Mouse (Mus musculus) thymus, postnatal 4 days (tissue): ENCODE measurements around the gene Cenpi.
"Not testable (repeated sequence)": the region's sequence is repeated elsewhere in the genome, so short reads cannot be mapped to it uniquely, and the experiment has no call there.

Experiments
- DNase-seq: peaks from one replicate; pipeline ENCODE4 v3.0.0; 2021

Cenpi gene

DNA sequence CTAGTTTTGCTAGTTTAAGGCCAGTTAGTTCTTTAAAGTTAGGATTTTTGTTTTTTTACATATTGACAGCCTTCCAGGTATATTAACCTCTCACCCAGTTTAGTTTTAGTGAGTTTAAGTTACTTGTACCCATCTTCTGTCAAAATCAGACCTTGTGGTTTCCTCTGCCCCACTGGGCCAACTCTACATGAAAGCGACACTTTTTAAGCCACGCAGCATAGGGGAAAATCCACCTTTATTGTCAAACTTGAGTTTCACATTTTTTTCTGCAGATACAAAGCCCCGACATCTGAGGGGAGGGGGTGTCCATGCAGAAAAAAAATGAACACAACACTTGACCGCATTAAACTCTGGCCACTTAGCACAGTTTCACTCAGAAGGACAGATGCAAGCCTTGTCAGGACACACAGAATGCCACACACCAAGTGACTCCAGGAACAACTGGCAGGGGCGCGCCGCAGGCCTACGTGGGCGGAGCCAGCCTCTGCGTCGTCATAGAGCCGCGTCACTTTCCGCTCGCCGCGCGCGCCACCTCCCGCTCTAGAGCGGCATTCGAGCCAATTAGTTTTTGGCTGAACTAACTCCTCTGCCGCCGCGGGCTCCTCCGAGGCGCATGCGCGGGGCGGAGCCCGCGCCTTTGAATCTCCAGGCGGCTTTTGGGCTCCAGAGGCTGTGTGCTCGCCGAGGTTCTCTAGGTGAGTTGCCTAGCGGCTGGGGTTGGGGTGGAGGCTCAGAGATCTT is at the start of gene Cenpi:
TSS of gene Cenpi (plus strand) at position 551 of the 741 bp plus-strand sequence.
- peak; percentile 92 for DNase-seq

DNA sequence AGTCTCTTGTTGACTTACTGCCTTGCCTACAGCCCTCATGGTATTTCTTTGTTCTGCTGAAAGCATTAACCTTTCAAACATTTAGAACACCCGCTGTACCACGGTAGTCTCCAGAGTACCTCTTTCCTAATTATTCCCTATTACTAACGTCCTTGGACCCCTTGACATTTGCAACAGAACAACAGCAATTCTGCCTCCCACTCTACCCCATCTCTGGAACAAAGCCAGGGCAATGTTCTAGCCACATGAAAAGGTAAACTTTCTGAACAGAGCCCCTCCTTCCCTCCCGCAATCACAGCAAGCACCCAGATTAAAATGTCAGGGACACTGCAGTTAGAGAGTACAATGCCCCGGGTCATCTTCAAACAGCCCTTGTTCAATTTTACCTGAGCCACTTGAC is 46.7 kb upstream of the Cenpi start:
- no peak for DNase-seq

DNA sequence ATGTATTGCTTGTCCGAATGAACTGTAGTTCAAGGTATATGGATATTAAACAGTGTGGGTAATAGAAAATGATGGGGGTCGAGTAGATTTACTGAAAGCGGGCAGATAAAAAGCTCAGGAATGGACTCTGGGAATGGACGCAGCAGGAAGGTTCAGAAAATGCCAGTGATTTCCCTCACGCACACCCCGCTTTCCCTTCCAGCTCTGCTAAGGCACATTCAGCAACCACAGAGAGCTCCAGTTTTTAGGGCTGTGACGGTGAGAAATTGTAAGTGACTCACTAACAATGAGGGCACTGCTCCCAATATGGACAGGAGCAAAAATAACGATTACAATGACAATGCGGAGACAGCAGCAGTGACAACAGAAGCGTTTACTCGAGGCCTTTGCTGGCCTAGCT is 45.8 kb upstream of the Cenpi start:
- no peak for DNase-seq

DNA sequence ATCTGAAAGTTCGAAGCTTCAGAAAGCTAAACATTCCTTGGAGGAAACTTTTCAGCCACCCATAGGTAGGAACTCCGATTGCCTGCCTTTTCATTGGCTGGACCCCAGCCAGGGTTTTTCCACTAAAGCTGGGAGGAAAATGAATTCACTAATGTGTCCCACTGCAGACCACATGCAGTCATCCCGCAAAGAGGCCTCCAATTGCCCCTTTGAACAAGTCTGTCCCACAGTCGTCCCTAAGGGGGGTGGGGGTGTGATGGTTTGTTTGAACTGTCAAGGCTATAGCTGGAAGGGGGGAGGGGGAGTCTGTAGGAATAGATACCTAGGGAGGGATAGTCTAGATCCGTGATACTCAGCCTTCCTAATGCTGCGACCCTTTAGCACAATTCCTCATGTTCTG is 32.2 kb upstream of the Cenpi start:
- no peak for DNase-seq

DNA sequence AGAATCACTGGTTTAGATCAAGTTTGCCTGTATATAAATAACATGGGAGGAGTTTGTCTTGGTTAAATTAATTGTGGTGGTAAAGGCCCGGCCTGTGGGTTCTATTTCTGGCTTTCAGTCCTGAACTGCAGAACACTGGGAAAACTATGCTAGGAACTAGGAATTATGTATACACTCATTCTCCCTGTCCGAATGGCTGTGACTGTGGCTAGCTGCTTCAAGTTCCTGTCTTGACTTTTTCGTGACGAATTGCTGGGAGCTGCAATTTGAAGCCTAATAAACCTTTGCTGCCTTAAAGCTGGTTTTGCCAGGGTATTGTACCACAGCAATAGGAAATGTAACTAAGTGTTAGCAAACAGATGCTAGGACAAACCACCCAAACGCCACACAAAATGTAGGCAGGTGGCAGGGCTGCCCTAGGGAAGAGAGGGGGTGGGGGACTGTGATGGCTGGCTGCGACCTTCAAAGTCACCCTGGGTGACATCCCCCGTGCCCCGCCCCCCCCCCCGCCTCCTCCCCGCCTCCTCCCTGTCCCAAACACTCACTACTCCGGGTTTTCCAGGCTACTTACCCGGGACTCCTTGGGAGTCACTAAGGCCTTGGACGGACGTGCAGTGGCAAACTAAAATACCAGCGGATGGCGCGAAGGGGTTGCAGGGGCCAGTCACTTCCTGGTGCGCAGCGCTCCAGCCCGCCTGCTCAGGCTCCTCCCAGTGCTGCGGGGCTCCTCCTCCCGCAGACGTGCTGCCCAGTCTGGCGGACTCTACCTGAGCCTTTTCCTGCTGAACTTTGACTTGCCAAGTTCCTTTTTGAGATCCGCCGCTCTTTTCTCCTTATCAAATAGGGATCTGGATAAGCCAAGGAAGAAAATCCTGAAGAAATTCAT is 31.4 kb upstream of the Cenpi start, which contains the start of gene Trmt2b:
TSS of gene Trmt2b (minus strand) at position 710 of the 886 bp plus-strand sequence.
- DNase-seq: peak; percentile 76

DNA sequence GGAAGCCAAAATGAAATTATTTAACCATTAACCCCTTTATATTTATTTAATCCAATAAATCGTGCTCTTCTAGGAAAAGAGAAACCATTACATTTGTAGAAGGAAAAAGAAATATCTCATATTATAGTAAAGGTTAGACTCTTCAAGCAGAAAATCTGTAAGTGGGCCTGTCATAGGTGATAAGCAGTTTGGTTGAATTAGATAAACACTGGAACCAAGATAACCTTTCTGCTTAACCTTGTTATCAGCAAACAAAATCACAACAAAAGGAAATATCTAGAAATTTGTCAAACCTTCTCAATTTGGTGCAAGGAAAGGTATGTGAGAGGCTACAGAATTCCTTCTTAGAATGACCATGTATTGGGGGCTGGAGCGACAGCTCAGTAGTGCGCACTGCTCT is 27.4 kb upstream of the Cenpi start:
- no peak for DNase-seq

DNA sequence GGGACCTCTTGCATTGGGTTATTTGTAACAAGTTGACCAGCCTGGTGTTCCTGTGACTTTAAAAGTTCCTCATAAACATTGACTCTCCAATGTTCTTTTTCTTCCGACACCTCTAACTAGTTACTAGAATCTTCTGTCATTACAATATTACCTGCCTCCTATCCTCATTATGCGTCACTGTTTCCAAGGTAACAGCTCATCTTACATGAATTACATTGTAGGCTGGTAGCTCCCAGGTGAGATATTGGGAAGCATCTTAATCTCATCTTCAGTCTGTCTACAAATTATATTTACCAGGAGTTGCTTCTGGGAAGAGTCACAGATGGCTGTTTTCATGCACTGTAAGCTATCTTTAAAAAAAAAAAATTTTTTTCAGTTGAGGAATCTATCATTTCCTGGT is 22.8 kb upstream of the Cenpi start:
- DNase-seq: no peak

DNA sequence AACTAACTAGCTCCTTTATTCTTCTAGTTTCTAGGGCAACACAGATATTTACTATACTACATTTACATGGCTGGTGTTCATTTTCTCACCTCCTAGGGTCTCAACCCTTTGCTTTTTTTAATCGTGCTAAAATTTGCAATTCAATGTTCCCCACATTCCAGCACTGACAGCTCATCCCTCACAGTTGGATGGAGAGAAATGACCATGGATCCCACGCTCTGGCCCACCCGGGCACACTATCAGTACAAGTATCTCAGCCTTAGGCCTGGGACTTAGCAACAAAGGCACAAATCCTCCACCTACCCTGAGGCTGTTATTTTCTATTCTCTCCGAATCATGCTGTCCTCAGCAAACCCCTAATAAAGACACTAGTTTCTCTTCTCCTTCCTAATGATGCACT is 22.1 kb upstream of the Cenpi start:
- DNase-seq: no peak

DNA sequence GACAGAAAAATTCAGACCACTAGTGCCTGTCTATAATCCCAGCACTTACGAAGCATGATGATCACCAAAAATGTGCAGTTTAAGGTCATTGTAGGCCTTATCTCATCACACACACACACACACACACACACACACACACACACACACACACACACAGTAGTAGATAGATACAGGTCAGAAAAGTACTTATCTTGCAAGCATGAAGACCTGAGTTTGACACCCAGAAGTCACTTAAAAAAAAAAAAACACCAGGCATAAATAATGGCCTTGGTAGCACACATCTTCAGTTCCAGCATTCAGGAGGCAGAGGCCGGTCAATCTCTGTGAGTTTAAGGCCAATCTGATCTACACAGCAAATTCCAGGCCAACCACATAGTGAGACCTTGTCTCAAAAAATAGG is 20.6 kb upstream of the Cenpi start:
- no peak for DNase-seq

DNA sequence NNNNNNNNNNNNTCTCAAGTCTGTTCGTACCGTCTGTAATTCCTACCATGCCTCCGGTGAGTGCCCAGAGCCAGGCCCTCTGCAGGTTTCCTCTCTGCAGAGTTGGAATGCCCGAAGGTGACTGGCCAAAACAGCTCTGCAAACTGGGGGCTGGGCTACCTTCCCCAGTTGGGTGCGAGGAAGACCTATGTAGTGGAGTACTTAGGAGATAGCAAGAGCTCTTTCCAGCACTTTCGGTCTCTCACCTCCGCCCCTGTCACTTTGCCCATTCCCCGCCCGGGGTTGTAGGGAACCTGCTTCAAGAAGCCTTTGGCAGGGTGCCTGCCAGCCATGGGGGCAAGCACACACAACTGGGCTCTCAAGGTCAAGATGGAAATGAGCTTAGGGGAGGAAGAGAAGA is 11.6 kb upstream of the Cenpi start:
- DNase-seq: peak; percentile 16

DNA sequence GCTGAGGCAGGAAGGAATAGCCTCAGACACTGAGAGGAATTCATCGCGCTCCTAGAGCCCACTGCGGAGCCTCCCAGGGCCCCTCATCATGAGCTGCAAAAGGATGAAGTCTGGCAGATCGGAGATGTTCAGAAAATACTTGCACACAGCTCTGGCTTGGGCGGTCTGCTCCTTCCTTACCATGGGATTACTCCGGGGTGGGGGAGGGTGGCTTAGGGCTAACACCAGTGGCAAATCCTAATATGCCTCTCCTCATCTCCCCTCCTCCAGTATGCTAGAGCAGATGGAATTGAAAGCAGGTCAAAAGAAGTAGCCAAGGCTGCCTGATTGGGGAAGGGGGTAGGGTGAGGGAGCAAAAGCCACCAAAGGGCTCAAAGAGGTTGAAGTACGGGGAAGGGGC is 11.1 kb upstream of the Cenpi start:
- no peak for DNase-seq

DNA sequence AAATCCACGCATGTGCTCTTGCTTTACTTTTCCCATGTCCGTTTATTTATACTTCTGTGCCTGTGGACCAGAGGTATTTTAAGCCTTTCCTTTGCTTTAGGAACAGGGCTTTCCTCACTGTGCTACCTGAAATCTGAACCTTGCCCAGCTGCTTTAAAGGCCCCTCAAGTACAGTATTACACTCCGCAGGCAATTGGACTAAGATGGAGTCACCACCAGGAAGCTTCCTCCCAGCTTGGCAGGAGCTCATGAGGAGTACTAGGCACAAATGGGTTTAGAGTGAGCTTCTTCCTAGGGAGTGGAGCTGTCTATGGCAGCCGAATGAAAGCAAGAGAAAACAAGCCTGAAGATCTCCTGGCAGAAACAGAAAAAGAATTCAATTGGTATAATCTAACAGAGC is 10.7 kb upstream of the Cenpi start:
- no peak for DNase-seq

DNA sequence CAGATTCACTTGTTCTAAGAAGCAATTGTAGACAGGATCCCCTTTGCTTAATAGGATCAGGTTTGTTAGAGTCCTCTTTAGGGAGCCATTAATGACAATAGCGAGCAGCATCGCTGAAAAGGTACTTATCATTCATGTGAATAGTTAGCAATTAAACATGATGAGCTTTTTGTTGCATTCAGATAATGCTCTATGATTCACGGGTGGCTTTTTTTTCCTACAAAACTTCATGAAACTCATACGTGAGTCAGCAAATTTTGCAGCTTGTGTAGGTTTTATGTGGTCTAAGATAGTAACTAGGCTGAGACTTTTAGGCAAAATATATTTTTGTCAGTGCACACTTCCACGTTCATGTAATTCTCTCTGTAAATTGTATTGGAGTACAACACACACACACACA is 7.7 kb upstream of the Cenpi start:
- no peak for DNase-seq

DNA sequence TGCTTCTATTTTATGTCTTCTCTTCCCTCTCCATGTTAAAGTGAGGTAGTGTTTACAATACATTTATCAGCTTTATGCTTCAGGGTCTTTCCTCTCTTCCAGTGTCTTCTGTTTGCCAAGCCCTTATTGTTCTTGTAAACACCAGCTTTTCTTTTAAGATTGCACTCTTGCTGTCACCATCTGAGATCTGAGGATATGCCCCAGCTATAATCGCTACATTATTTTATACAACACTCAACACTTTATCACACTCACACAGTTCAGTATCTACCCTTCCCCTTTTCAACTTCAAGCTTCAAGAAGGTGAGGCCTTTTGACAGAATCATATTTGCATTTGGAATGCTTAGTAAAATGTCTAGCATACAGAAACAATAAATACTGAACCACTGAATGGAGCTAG is 4.6 kb upstream of the Cenpi start:
- DNase-seq: no peak

DNA sequence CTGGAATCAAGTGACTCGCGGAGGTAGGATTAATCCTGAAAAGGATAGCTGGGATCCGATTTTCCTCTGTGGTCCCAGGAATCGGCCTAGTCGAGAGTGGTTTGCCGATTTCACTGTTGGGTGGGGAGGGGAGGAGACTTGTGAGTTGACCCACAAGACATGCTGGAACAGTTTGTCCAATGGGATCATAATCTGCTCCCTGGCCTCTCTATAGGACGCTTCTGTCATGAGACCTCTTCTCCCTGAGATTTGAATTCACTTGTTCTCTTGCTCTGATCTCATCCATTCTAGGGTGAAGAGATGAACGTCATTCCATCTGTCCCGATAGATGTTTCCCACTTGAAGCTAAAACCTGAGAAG is 371 bp downstream of the Cenpi start:
- DNase-seq: no peak

DNA sequence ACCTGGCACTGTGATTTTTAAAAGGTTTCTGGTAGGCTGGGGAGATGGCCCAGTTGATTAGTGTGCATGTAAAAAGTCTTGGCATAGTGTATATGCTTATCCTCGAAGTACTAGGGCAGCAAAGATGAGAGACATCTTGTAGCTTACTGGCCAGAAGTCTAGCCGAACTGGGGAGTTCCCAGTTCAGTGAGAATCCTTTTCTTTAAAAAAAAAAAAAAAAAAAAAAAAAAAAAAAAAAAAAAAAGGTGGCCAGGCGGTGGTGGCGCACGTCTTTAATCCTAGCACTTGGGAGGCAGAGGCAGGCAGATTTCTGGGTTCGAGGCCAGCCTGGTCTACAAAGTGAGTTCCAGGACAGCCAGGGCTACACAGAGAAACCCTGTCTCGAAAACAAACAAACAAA is 3.3 kb downstream of the Cenpi start:
- DNase-seq: not testable (repeated sequence)

DNA sequence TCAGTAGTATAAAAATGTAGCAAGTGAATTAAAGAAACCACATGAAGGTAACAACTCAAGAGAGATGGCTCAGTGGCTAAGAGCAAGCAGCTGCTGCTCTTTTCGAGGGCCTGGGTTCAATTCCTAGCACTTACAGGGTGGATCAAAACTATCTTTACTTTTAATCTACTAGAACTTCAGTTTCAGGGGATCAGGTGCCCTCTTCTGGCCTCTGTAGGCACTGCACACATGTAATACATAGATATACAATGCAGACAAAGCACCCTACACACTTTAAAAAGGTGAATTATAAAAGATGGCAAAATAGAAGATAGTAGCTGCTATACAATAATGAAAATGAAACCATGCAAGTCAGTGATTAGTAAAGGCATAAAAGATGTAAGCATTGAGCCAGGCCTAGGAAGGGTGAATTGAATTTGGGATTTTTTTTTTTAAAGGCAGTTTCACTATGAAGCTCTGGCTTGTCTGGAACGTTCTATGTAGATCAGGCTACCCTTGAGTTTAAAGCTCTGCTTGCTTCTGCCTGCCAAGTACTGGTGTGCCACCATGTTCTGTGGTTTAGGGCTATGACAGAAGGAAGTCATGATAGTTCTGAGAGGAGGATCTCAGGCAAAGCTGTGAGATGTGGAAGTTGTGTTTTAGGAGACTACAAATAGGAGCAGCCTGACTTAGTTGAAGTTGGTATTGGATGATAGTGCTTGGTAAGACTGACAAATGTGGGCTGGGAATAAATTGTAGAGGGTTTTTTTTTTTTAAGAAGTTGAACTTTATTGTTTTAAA is 11.5 kb downstream of the Cenpi start:
- peak; percentile 72 for DNase-seq

DNA sequence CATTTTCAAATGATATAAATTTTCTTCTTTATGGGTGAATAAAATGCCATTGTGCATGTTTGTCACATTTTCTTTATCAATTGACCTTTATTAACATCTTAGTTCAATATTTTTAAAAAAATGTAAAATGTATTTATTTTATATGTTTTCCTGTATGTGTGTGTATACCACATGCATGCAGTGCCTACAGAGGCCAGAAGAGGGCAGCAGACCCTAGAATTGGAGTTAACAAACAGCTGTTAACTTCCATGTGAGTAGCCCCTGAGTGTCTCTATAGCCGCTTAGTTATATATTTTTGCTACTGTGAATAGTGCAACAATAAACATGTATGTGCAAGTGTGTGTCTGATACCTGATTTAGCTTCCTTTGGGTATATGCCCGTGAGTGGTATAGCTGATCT is 25.4 kb downstream of the Cenpi start:
- DNase-seq: peak; percentile 63

DNA sequence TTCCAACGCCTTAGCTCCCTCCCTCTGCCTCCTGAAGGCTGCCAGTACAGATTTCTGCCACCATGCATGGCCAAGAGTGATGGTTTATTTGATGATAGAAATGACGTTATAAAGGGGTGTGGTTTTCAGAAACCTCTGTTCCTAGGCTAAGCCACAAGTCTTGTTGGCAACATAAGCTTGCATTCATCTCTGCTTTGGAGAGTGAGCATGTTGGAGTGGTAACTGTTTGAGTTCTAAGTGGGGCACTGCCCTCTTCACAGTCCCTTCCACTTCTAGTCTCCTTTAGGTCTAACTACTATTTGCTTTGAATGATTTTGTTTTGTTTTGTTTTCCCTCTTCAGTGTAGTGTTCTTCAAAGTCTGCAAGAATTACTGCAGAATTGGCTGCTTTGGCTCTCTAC is 34.9 kb downstream of the Cenpi start:
- DNase-seq: no peak

DNA sequence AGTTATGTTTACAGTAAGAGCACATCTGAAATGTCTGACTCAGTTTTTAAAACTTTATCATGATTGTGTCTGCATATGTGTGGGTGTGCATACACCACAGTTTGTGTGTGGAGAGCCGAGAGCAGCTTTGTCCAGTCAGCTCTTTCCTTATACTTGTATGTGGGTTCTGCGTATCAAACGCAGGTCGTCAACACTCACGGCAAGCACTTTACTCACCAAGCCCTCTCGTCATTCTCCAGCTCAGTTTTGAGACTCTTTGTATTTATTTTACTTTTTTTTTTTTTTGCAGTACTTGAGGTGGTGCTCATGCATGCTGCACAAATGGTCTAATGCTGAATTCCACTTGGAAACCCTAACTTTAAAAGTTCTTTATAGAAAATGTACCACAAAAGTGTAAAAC is 42.3 kb downstream of the Cenpi start:
- no peak for DNase-seq

DNA sequence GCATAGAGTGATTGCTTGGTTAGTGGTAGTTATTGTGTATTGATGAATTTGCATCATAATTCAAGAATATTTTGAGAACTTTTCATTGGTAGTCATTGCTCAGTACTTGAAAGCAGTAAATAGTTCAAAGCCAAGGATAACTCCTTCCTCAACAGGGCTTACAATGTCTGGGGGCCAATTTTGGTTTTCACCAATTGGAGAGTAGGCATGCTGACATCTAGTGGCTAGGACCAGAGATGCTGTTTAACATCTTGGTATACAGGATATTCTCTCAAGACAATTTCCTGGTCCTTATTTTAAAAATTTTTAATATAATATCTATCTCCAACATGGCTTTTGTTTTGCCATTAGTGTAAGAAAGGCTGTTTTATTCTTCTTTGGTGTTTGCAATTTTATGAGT is 46.0 kb downstream of the Cenpi start:
- DNase-seq: no peak

DNA sequence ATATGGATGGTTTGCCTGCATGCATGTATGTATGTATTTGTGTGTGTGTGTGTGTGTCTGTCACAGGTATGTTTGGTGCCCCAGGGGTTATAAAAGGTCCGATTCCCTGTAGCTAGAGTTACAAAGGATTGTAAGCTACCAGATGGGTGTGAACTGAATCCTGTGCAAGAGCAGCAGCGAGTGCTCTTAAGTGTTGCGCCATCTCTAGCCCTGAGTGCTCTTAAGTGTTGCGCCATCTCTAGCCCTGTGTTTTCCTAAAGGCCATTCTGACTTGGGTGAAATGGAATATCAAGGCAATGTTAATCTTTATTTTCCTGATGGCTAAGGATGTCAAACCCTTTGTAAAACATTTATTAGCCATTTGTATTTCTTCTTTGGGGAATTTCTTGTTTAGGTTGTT is 51.5 kb downstream of the Cenpi start:
- no peak for DNase-seq

DNA sequence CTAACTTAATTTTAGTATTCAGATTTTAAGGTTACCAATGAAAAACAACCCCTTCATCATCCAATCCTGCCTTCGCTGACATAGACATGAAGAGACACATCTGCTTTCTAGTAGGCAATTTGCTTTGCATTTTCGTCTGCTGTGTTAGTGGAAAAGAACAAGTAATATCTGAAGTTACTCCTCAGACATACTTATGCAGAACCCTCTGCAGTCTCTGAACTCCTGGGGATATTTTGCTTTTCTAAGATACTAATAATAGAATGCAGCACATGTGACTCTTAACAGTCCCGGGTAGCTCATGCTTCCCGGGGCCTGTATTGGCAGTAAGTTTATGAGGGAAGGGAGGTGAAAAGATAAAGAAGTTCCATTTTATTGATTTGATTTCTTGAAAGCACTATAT is 54.3 kb downstream of the Cenpi start:
- DNase-seq: no peak

DNA sequence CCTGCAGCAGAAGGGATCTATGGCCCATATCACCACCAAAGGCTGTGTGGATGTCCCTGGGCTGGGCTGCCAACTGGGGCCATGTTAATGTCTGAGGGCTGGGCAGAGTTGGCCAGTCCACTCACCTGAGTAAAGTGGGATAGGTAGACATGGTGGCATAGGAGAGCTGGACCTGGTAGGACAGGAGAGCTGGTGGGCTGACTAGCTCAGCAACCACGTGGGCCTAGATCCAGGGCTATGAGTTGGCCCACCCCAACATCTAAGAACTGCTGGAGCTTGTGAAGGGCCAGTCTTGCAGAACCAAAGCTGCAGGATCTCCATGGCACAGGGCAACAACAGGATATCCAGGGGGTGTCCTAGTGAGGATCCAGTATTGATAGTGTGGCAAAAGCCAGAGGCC is 57.5 kb downstream of the Cenpi start:
- no peak for DNase-seq
